Mouse (Mus musculus): ENCODE results near the gene Col4a3bp.

GRCm38 (mm10) chr13:96672276-96672675 lies 129.9 kb downstream of the Col4a3bp start:
- TF ChIP-seq CTCF (IDR thresholded peaks at IDR 0.05; ENCODE audit: borderline replicate concordance, insufficient read depth, low read depth, low read length) (no peak), POLR2A (IDR thresholded peaks at IDR 0.05; ENCODE audit: borderline replicate concordance, insufficient read depth, low read length) (no peak)

All from cerebellum, adult 2 months (tissue).